Mouse (Mus musculus) heart, embryonic 11.5 days (tissue): Measurements from ENCODE around the gene Corin. TPM values are rescaled to one million over a fixed set of nuclear protein-coding genes. Genes with fewer than 3 reads are reported as not detected.

Experiments
- ATAC-seq: fragments of 200-750 bp; cut with Nextera tagmentation; replicated peaks from 2 replicates; pipeline ENCODE4 v1.8.0; 2017; ENCODE audit warnings: moderate library complexity; ENCODE audit not compliant: insufficient number of reproducible peaks, low FRiP score, low TSS enrichment
- H3K27ac ChIP-seq: fragments of 300-500 bp; sonication (generic); 2 replicates; pipeline ENCODE4 v1.5.1; 2014; ENCODE audit warnings: mild to moderate bottlenecking, low read depth, low read length
- H3K27me3 ChIP-seq: fragments of 300-500 bp; sonication (generic); 2 replicates; pipeline ENCODE4 v1.6.1; 2014; ENCODE audit warnings: mild to moderate bottlenecking, low read length, mixed read lengths; ENCODE audit not compliant: control insufficient read depth, insufficient read depth
- H3K36me3 ChIP-seq: fragments of 300-500 bp; sonication (generic); 2 replicates; pipeline ENCODE4 v1.6.1; 2014; ENCODE audit warnings: mild to moderate bottlenecking, low read length, moderate library complexity, mixed read lengths; ENCODE audit not compliant: control insufficient read depth, insufficient read depth
- H3K4me1 ChIP-seq: fragments of 300-500 bp; sonication (generic); 2 replicates; pipeline ENCODE4 v1.6.1; 2014; ENCODE audit warnings: low read length; ENCODE audit not compliant: control insufficient read depth, insufficient read depth
- H3K4me2 ChIP-seq: fragments of 300-500 bp; sonication (generic); 2 replicates; pipeline ENCODE4 v1.6.1; 2014; ENCODE audit warnings: mild to moderate bottlenecking, moderate library complexity
- H3K4me3 ChIP-seq: fragments of 300-500 bp; sonication (generic); 2 replicates; pipeline ENCODE4 v1.5.1; 2014; ENCODE audit warnings: low read depth, low read length
- H3K9ac ChIP-seq: fragments of 300-500 bp; sonication (generic); 2 replicates; pipeline ENCODE4 v1.6.1; 2014; ENCODE audit warnings: mild to moderate bottlenecking, low read depth, low read length, moderate library complexity
- H3K9me3 ChIP-seq: fragments of 300-500 bp; sonication (generic); replicated peaks from 2 replicates; pipeline ENCODE4 v1.6.1; 2016; ENCODE audit warnings: low read length; ENCODE audit not compliant: control insufficient read depth
- WGBS: fragments of 180-500 bp; shearing (Covaris S2); extraction: QIAGEN DNeasy Blood & Tissue Kit; methylation state at CpG from one replicate; pipeline ENCODE4 v1.1.7; 2014; ENCODE audit not compliant: insufficient replicate concordance; 5-methylcytosine and 5-hydroxymethylcytosine counted together
- polyA plus RNA-seq: library from polyadenylated mRNA; unstranded; fragments of >200 nt; fragmentation: Nextera tagmentation; extraction: Ambion mirVana; gene quantifications from 2 replicates; pipeline ENCODE4 v1.2.1, GENCODE M21; 2014

Gene Corin
- polyA plus RNA-seq, 1 experiment from 2014 or later = 23.7 TPM

- H3K27ac ChIP-seq = no peak overlapping the region
- no peak overlapping the region for H3K4me3 ChIP-seq
- H3K9me3 ChIP-seq = no peaks in the 10 kb centered on the region
- H3K9ac ChIP-seq = no peak overlapping the region
- no peaks in the 10 kb centered on the region for H3K4me1 ChIP-seq
- no peaks in the 10 kb centered on the region for H3K36me3 ChIP-seq
- WGBS = 63% methylated on average over 1 of the region's 1 CpGs
- H3K4me2 ChIP-seq = no peak overlapping the region
- no peak for ATAC-seq
- H3K27me3 ChIP-seq = no peaks in the 10 kb centered on the region
Measured at GRCm38 (mm10) chr5:72250180-72250579, 254.1 kb downstream of the Corin start.

Other genes starting within 250 kb of the Corin start
- gene Nfxl1, start 55.2 kb upstream of the Corin start, polyA plus RNA-seq = 16.8 and 19.4 TPM in 2 replicates
- gene Zar1, start 76.8 kb upstream of the Corin start, polyA plus RNA-seq = 0.44 TPM in 1 of 2 replicates, not detected in the other
- 0.17 and 0.45 TPM in 2 replicates for gene Gm5868, start 83.1 kb upstream of the Corin start, polyA plus RNA-seq
- gene Cnga1, start 139.8 kb upstream of the Corin start, polyA plus RNA-seq = not detected in 2 replicates
- gene Nipal1, start 143.3 kb upstream of the Corin start, polyA plus RNA-seq = 0.04 and 0.61 TPM in 2 replicates
- gene Txk, start 248.3 kb upstream of the Corin start, polyA plus RNA-seq = 0.04 TPM in 1 of 2 replicates, not detected in the other